15 mouse cellular contexts compared by ENCODE assay signal in genomic region chr2:163187552-163187951, GRCm38 (mm10). TPM values are rescaled to one million over a fixed set of nuclear protein-coding genes. Genes with fewer than 3 reads are reported as not detected.
DNase-seq lines count a peak whose midpoint lies in the region; ATAC-seq and TF ChIP-seq lines count a peak whose summit lies in the region.
"Had no signal": no experiment of that assay in that cellular context is flagged by ENCODE, and none has a peak within 500 bp of the region (broad histone marks: within the 10 kb centered on the region; RNA-seq: fewer than 3 reads in every experiment).

No protein-coding gene starts in this region.

- H3K4me3 ChIP-seq in hindbrain, postnatal 0 days (ENCODE audit: low read length): no peak overlapping the region
- no peak overlapping the region for H3K4me3 ChIP-seq in hindbrain, embryonic 14.5 days (replicated peaks; ENCODE audit: low read length)
- no peak overlapping the region for H3K4me3 ChIP-seq in midbrain, postnatal 0 days (ENCODE audit: low read depth, low read length)
- H3K4me3 ChIP-seq in midbrain, embryonic 11.5 days (ENCODE audit: low read depth, low read length): no peak overlapping the region
- H3K4me3 ChIP-seq: hindbrain, embryonic 15.5 days; lung, embryonic 15.5 days had no signal

- H3K36me3 ChIP-seq in hindbrain, postnatal 0 days (ENCODE audit: insufficient read depth, low read length): no peaks in the 10 kb centered on the region
- H3K36me3 ChIP-seq in hindbrain, embryonic 14.5 days (replicated peaks; ENCODE audit: control insufficient read depth, insufficient read depth): no peaks in the 10 kb centered on the region
- no peaks in the 10 kb centered on the region for H3K36me3 ChIP-seq in midbrain, postnatal 0 days (ENCODE audit: insufficient read depth, low read length)
- no peaks in the 10 kb centered on the region for H3K36me3 ChIP-seq in midbrain, embryonic 11.5 days (ENCODE audit: control insufficient read depth, insufficient read depth, low read length)
- H3K36me3 ChIP-seq: hindbrain, embryonic 15.5 days; lung, embryonic 15.5 days had no signal

- H3K4me1 ChIP-seq in hindbrain, postnatal 0 days (ENCODE audit: insufficient read depth, low read length): no peaks in the 10 kb centered on the region
- H3K4me1 ChIP-seq in hindbrain, embryonic 14.5 days (replicated peaks; ENCODE audit: control insufficient read depth, insufficient read depth, low read length): 0 out of 2 replicates have a peak, but pooled peaks cover 3% of the 10 kb centered on the region
- H3K4me1 ChIP-seq in midbrain, postnatal 0 days (ENCODE audit: insufficient read depth, low read length): no peaks in the 10 kb centered on the region
- peaks cover 23% of the 10 kb centered on the region for H3K4me1 ChIP-seq in midbrain, embryonic 11.5 days (ENCODE audit: control insufficient read depth, insufficient read depth, low read length)
- H3K4me1 ChIP-seq: hindbrain, embryonic 15.5 days had no signal

- H3K9ac ChIP-seq in hindbrain, postnatal 0 days (replicated peaks; ENCODE audit: low read length): no peak overlapping the region
- H3K9ac ChIP-seq in hindbrain, embryonic 14.5 days: no peak overlapping the region
- no peak overlapping the region for H3K9ac ChIP-seq in midbrain, postnatal 0 days (replicated peaks; ENCODE audit: low read length, poor library complexity, severe bottlenecking)
- H3K9ac ChIP-seq in midbrain, embryonic 11.5 days (ENCODE audit: low read length): no peak overlapping the region
- H3K9ac ChIP-seq: hindbrain, embryonic 15.5 days; lung, embryonic 15.5 days had no signal

- no peak for TF ChIP-seq CTCF in hindbrain, postnatal 0 days (IDR thresholded peaks at IDR 0.05; ENCODE audit: low read depth)
- TF ChIP-seq CTCF in midbrain, postnatal 0 days (IDR thresholded peaks at IDR 0.05): no peak

- ATAC-seq in hindbrain, postnatal 0 days: 0 out of 2 replicates have a peak, but pooled peaks have one; percentile 38
- ATAC-seq in hindbrain, embryonic 14.5 days (ENCODE audit: low FRiP score): no peak
- ATAC-seq in midbrain, postnatal 0 days (ENCODE audit: low FRiP score): no peak
- ATAC-seq in midbrain, embryonic 11.5 days (ENCODE audit: low FRiP score): no peak

- DNase-seq in cerebellum, postnatal 10 days: peak; percentile 80 to 86
- no peak for DNase-seq in cerebellum, adult 18-20 months
- peak; percentile 59 for DNase-seq in hindbrain, postnatal 0 days (ENCODE audit: low spot score)
- DNase-seq in hindbrain, embryonic 14.5 days (ENCODE audit: low spot score): no peak
- peak; percentile 56 for DNase-seq in midbrain, postnatal 0 days (ENCODE audit: low spot score)
- no peak for DNase-seq in midbrain, embryonic 11.5 days (ENCODE audit: low spot score, missing footprints)
- DNase-seq in right cerebral cortex, postnatal 4 days: peak; percentile 34
- DNase-seq in kidney, adult 9 months: no peak
- DNase-seq: adrenal gland, postnatal 10 days; kidney, adult 18-20 months; kidney, postnatal 36 days; thymus, postnatal 36 days had no signal

- WGBS in hindbrain, postnatal 0 days: 35% methylated on average over 11 of the region's 11 CpGs
- 35% methylated on average over 11 of the region's 11 CpGs for WGBS in hindbrain, embryonic 14.5 days
- 58% methylated on average over 11 of the region's 11 CpGs for WGBS in midbrain, postnatal 0 days
- WGBS in midbrain, embryonic 11.5 days: 62% methylated on average over 11 of the region's 11 CpGs

- no peaks in the 10 kb centered on the region for H3K9me3 ChIP-seq in hindbrain, postnatal 0 days (ENCODE audit: low read length)
- H3K9me3 ChIP-seq in hindbrain, embryonic 14.5 days (ENCODE audit: control insufficient read depth, low read length): no peaks in the 10 kb centered on the region
- H3K9me3 ChIP-seq in midbrain, postnatal 0 days (ENCODE audit: low read length): no peaks in the 10 kb centered on the region
- no peaks in the 10 kb centered on the region for H3K9me3 ChIP-seq in midbrain, embryonic 11.5 days (ENCODE audit: control insufficient read depth, low read length)
- H3K9me3 ChIP-seq: hindbrain, embryonic 15.5 days; lung, embryonic 15.5 days had no signal

- no peak overlapping the region for H3K4me2 ChIP-seq in hindbrain, postnatal 0 days (ENCODE audit: low read depth, low read length)
- no peak overlapping the region for H3K4me2 ChIP-seq in hindbrain, embryonic 14.5 days (replicated peaks)
- H3K4me2 ChIP-seq in midbrain, postnatal 0 days (ENCODE audit: low read depth, low read length, poor library complexity, severe bottlenecking): no peak overlapping the region
- H3K4me2 ChIP-seq in midbrain, embryonic 11.5 days: no peak overlapping the region
- H3K4me2 ChIP-seq: hindbrain, embryonic 15.5 days; liver, embryonic 11.5 days; lung, embryonic 15.5 days had no signal

- no peaks in the 10 kb centered on the region for H3K27me3 ChIP-seq in hindbrain, postnatal 0 days (ENCODE audit: insufficient read depth, low read length)
- H3K27me3 ChIP-seq in hindbrain, embryonic 14.5 days (ENCODE audit: control insufficient read depth, insufficient read depth, low read length): no peaks in the 10 kb centered on the region
- H3K27me3 ChIP-seq in midbrain, postnatal 0 days (ENCODE audit: insufficient read depth, low read length): no peaks in the 10 kb centered on the region
- H3K27me3 ChIP-seq in midbrain, embryonic 11.5 days (ENCODE audit: control insufficient read depth, insufficient read depth, low read length): no peaks in the 10 kb centered on the region
- H3K27me3 ChIP-seq: lung, embryonic 15.5 days had no signal

- H3K27ac ChIP-seq in hindbrain, postnatal 0 days: no peak overlapping the region
- H3K27ac ChIP-seq in hindbrain, embryonic 14.5 days: no peak overlapping the region
- H3K27ac ChIP-seq in midbrain, postnatal 0 days (ENCODE audit: low read depth, low read length): no peak overlapping the region
- H3K27ac ChIP-seq in midbrain, embryonic 11.5 days (ENCODE audit: low read depth, low read length): no peak overlapping the region
- H3K27ac ChIP-seq: hindbrain, embryonic 15.5 days; lung, embryonic 15.5 days had no signal

RNA-seq across cellular contexts. Expression of gene Tox2, which starts 15.4 kb away (rescaled TPM):
- 4.3 and 5.0 TPM in 2 replicates for total RNA-seq in hindbrain, postnatal 0 days (2014; rRNA removed)
- polyA plus RNA-seq in hindbrain, postnatal 0 days (2015; fragmentation: Nextera tagmentation; extraction: Ambion mirVana): 15.2 and 19.1 TPM in 2 replicates
- 28.7 and 31.4 TPM in 2 replicates for polyA plus RNA-seq in hindbrain, embryonic 14.5 days (2014; fragmentation: Nextera tagmentation; extraction: Ambion mirVana)
- total RNA-seq in midbrain, postnatal 0 days (2014; rRNA removed): 7.6 and 14.3 TPM in 2 replicates
- 57.0 and 64.7 TPM in 2 replicates for polyA plus RNA-seq in midbrain, postnatal 0 days (2015; fragmentation: Nextera tagmentation; extraction: Ambion mirVana)
- polyA plus RNA-seq in midbrain, embryonic 11.5 days (2014; fragmentation: Nextera tagmentation; extraction: Ambion mirVana): 37.3 and 38.2 TPM in 2 replicates

Comparison
In these comparisons a context has a peak if more than half of its experiments do, and no peak if none do; other contexts are left out.
1. DNase-seq: peak in cerebellum, postnatal 10 days (2 of 2), hindbrain, postnatal 0 days (single experiment), midbrain, postnatal 0 days (single experiment) and right cerebral cortex, postnatal 4 days (single experiment); none in cerebellum, adult 18-20 months (0 of 2), hindbrain, embryonic 14.5 days (single experiment), midbrain, embryonic 11.5 days (single experiment) and kidney, adult 9 months (single experiment).